Mouse (Mus musculus) C2C12 (cell line): Measurements from ENCODE around the gene Mark2.

Experiments used
- CTCF ChIP-seq: IDR thresholded peaks from one replicate; pipeline ENCODE4 v1.5.1; 2011; ENCODE audit not compliant: control insufficient read depth, insufficient read depth, insufficient read length
- USF1 ChIP-seq: IDR thresholded peaks from one replicate; pipeline ENCODE4 v1.6.1; 2011; ENCODE audit warnings: low read depth, mild to moderate bottlenecking, control low read depth, moderate library complexity

GRCm38 (mm10) chr19:7381906-7382247 is 40.2 kb upstream of the Mark2 start:
- TF ChIP-seq CTCF (no peak), USF1 (no peak)
